ENCODE assay signal across 16 mouse cellular contexts in the genomic region with DNA sequence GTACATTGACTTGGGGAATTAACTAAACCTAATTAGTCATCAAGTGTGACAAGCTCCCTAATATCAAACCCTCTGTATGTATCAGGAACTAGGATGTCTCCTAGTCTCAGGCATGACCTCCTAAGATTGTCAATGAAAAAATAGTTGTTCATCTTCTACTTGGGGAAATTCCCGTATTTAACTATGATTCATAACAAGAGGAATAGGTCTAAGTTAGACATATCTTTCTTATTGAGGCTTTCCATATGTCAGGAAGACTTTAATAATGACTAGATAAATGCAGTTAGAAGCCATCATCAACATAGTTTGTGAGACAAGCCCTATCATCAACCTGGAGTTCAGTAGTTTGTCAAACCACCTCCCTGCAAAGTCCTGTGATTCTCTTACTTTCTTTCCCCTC.
"Had no signal": no experiment of that assay in that cellular context is flagged by ENCODE, and none has a peak within 500 bp of the region (broad histone marks: within the 10 kb centered on the region; RNA-seq: fewer than 3 reads in every experiment).

No protein-coding gene starts in this region.

- H3K27me3 ChIP-seq: neural tube, embryonic 13.5 days; neural tube, embryonic 15.5 days; stomach, embryonic 15.5 days had no signal

- H3K4me2 ChIP-seq: neural tube, embryonic 13.5 days; neural tube, embryonic 15.5 days; stomach, embryonic 15.5 days had no signal

- H3K4me1 ChIP-seq: neural tube, embryonic 13.5 days; neural tube, embryonic 15.5 days; stomach, embryonic 15.5 days had no signal

- H3K4me3 ChIP-seq: neural tube, embryonic 13.5 days; neural tube, embryonic 15.5 days; stomach, embryonic 15.5 days had no signal

- H3K27ac ChIP-seq: neural tube, embryonic 13.5 days; neural tube, embryonic 15.5 days; stomach, embryonic 15.5 days; stomach, postnatal 0 days had no signal

- H3K36me3 ChIP-seq: neural tube, embryonic 13.5 days; neural tube, embryonic 15.5 days; stomach, embryonic 15.5 days had no signal

- H3K9me3 ChIP-seq: neural tube, embryonic 13.5 days; neural tube, embryonic 15.5 days; stomach, embryonic 15.5 days had no signal

- DNase-seq: retina, postnatal 1 day; right cerebral cortex, adult 18-20 months; right cerebral cortex, postnatal 14 days; right cerebral cortex, postnatal 25 days; right cerebral cortex, postnatal 4 days; spleen, adult 18-20 months; thymus, adult 18-20 months; thymus, adult 2 months; thymus, postnatal 14 days; thymus, postnatal 25 days; thymus, postnatal 36 days; thymus, postnatal 4 days had no signal

- H3K9ac ChIP-seq: neural tube, embryonic 13.5 days; neural tube, embryonic 15.5 days; stomach, embryonic 15.5 days had no signal
